8 mouse cellular contexts compared by ENCODE assay signal in genomic region chr2:165881585-165882431, GRCm38 (mm10). TPM values are rescaled to one million over a fixed set of nuclear protein-coding genes. Genes with fewer than 3 reads are reported as not detected.
A peak's percentile ranks its signal among the peaks of the same experiment; 100 is the strongest.
DNase-seq lines count a peak whose midpoint lies in the region; ATAC-seq and TF ChIP-seq lines count a peak whose summit lies in the region.

No protein-coding gene starts in this region.

- peak in 1 of 2 experiments; percentile 34; a peak in 1 of 4 replicates for TF ChIP-seq EP300 in MEL (IDR thresholded peaks at IDR 0.05; ENCODE audit: low read depth in 1 of 2, low read length in 2 of 2)

- no peaks in the 10 kb centered on the region for H3K27me3 ChIP-seq in MEL (ENCODE audit: control insufficient read depth in 1 of 2, insufficient read depth in 2 of 2, low read length in 2 of 2)
- H3K27me3 ChIP-seq in embryonic facial prominence, embryonic 15.5 days, result no peaks in the 10 kb centered on the region
- H3K27me3 ChIP-seq in hindbrain, embryonic 10.5 days (ENCODE audit: insufficient read depth, poor library complexity, severe bottlenecking), result no peaks in the 10 kb centered on the region
- H3K27me3 ChIP-seq in limb, embryonic 14.5 days (ENCODE audit: control insufficient read depth, insufficient read depth, low read length), result no peaks in the 10 kb centered on the region
- H3K27me3 ChIP-seq in neural tube, embryonic 15.5 days (replicated peaks), result no peaks in the 10 kb centered on the region

- TF ChIP-seq RAD21 in MEL (IDR thresholded peaks at IDR 0.05; ENCODE audit: low read depth, low read length), result no peak

- no peak for ATAC-seq in embryonic facial prominence, embryonic 15.5 days (ENCODE audit: insufficient number of reproducible peaks, low FRiP score, low TSS enrichment, low read depth)
- no peak for ATAC-seq in limb, embryonic 14.5 days (ENCODE audit: low FRiP score, low read depth)
- ATAC-seq in neural tube, embryonic 15.5 days (ENCODE audit: low FRiP score), result no peak
- ATAC-seq in megakaryocyte-erythroid progenitor cell, adult 5-6 weeks (replicated peaks; ENCODE audit: low FRiP score, low TSS enrichment, poor library complexity, severe bottlenecking), result no peak

- H3K9me3 ChIP-seq in MEL (replicated peaks; ENCODE audit: insufficient read depth, low read length), result no peaks in the 10 kb centered on the region
- H3K9me3 ChIP-seq in embryonic facial prominence, embryonic 15.5 days (replicated peaks), result no peaks in the 10 kb centered on the region
- no peaks in the 10 kb centered on the region for H3K9me3 ChIP-seq in hindbrain, embryonic 10.5 days
- no peaks in the 10 kb centered on the region for H3K9me3 ChIP-seq in limb, embryonic 14.5 days (ENCODE audit: control insufficient read depth, low read length)
- H3K9me3 ChIP-seq in neural tube, embryonic 15.5 days (replicated peaks), result no peaks in the 10 kb centered on the region

- intact Hi-C loops in left cerebral cortex, postnatal 25 days (cut with DNase I), result no loop called here

- 12% methylated on average over 13 of the region's 13 CpGs for WGBS in embryonic facial prominence, embryonic 15.5 days
- WGBS in hindbrain, embryonic 10.5 days, result 15% methylated on average over 12 of the region's 13 CpGs
- 9% methylated on average over 13 of the region's 13 CpGs for WGBS in limb, embryonic 14.5 days
- 9% methylated on average over 13 of the region's 13 CpGs for WGBS in neural tube, embryonic 15.5 days

- peak overlapping the region; percentile 60 for H3K27ac ChIP-seq in MEL (ENCODE audit: control insufficient read depth, low read depth, low read length)
- H3K27ac ChIP-seq in embryonic facial prominence, embryonic 15.5 days (replicated peaks), result peak overlapping the region; percentile 100
- peak overlapping the region; percentile 98 for H3K27ac ChIP-seq in hindbrain, embryonic 10.5 days
- peak overlapping the region; percentile 99 for H3K27ac ChIP-seq in limb, embryonic 14.5 days (replicated peaks; ENCODE audit: low read depth, low read length)
- H3K27ac ChIP-seq in neural tube, embryonic 15.5 days (replicated peaks), result peak overlapping the region; percentile 99

- H3K79me2 ChIP-seq in MEL (ENCODE audit: control insufficient read depth, insufficient read depth, low read length, poor library complexity), result peaks cover 79% of the 10 kb centered on the region

- H3K4me2 ChIP-seq in embryonic facial prominence, embryonic 15.5 days (replicated peaks), result peak overlapping the region; percentile 53
- peak overlapping the region; percentile 71 for H3K4me2 ChIP-seq in limb, embryonic 14.5 days (replicated peaks; ENCODE audit: low read depth, low read length, severe bottlenecking)
- peak overlapping the region; percentile 73 for H3K4me2 ChIP-seq in neural tube, embryonic 15.5 days

- TF ChIP-seq POLR2A in MEL (IDR thresholded peaks at IDR 0.05; ENCODE audit: control insufficient read depth in 1 of 2, insufficient read depth in 1 of 2, low read depth in 1 of 2, low read length in 2 of 2, poor library complexity in 1 of 2), result no peak
- TF ChIP-seq POLR2A in limb, embryonic 14.5 days (IDR thresholded peaks at IDR 0.05; ENCODE audit: borderline replicate concordance, extremely low read depth, insufficient read depth, insufficient read length), result no peak

- H3K36me3 ChIP-seq in MEL (ENCODE audit: control insufficient read depth in 1 of 2, insufficient read depth in 2 of 2, low read length in 2 of 2), result peaks cover 10 to 43% of the 10 kb centered on the region in 2 experiments
- H3K36me3 ChIP-seq in embryonic facial prominence, embryonic 15.5 days, result no peaks in the 10 kb centered on the region
- H3K36me3 ChIP-seq in hindbrain, embryonic 10.5 days, result 0 out of 2 replicates have a peak, but pooled peaks cover 2% of the 10 kb centered on the region
- H3K36me3 ChIP-seq in limb, embryonic 14.5 days (ENCODE audit: control insufficient read depth, insufficient read depth, low read length), result 0 out of 2 replicates have a peak, but pooled peaks cover 7% of the 10 kb centered on the region
- no peaks in the 10 kb centered on the region for H3K36me3 ChIP-seq in neural tube, embryonic 15.5 days

- DNase-seq in 416B (ENCODE audit: low read depth), result peak; percentile 51
- DNase-seq in MEL (ENCODE audit: low read depth, low spot score), result peak; percentile 61
- DNase-seq in hindbrain, embryonic 10.5 days (ENCODE audit: low spot score), result peak; percentile 56
- peak; percentile 68 for DNase-seq in limb, embryonic 14.5 days (ENCODE audit: low spot score)
- DNase-seq in left cerebral cortex, postnatal 25 days (ENCODE audit: low spot score in 2 of 2), result no peak

- H3K4me1 ChIP-seq in MEL (ENCODE audit: control insufficient read depth in 1 of 2, insufficient read depth in 2 of 2, low read length in 2 of 2), result peaks cover 15 to 38% of the 10 kb centered on the region in 2 experiments
- H3K4me1 ChIP-seq in embryonic facial prominence, embryonic 15.5 days, result peaks cover 97% of the 10 kb centered on the region
- peaks cover 100% of the 10 kb centered on the region for H3K4me1 ChIP-seq in hindbrain, embryonic 10.5 days (replicated peaks)
- peaks cover 95% of the 10 kb centered on the region for H3K4me1 ChIP-seq in limb, embryonic 14.5 days (ENCODE audit: control insufficient read depth, insufficient read depth, low read length)
- peaks cover 97% of the 10 kb centered on the region for H3K4me1 ChIP-seq in neural tube, embryonic 15.5 days

- H3K9ac ChIP-seq in MEL (ENCODE audit: control insufficient read depth, low read depth, low read length, poor library complexity, severe bottlenecking), result peak overlapping the region; percentile 68
- no peak overlapping the region for H3K9ac ChIP-seq in embryonic facial prominence, embryonic 15.5 days
- H3K9ac ChIP-seq in limb, embryonic 14.5 days (ENCODE audit: low read depth, low read length, severe bottlenecking), result peak overlapping the region; percentile 32
- H3K9ac ChIP-seq in neural tube, embryonic 15.5 days (replicated peaks), result peak overlapping the region; percentile 53

- no peak for TF ChIP-seq CTCF in MEL (IDR thresholded peaks at IDR 0.05 in 2 of 3, conservative IDR thresholded peaks at IDR 0.05 in 1 of 3; ENCODE audit: control insufficient read depth in 1 of 3, insufficient read depth in 1 of 3, low read depth in 2 of 3, low read length in 3 of 3, poor library complexity in 1 of 3, severe bottlenecking in 1 of 3)

- H3K4me3 ChIP-seq in MEL (ENCODE audit: control insufficient read depth in 1 of 2, insufficient read depth in 1 of 2, low read depth in 2 of 2, low read length in 2 of 2), result peak overlapping the region in 1 of 2 experiments; percentile 49; a peak in 1 of 4 replicates
- H3K4me3 ChIP-seq in embryonic facial prominence, embryonic 15.5 days (replicated peaks), result peak overlapping the region; percentile 32; the same call in 1 of the 2 replicates
- peak overlapping the region; percentile 51 for H3K4me3 ChIP-seq in hindbrain, embryonic 10.5 days
- peak overlapping the region; percentile 35 for H3K4me3 ChIP-seq in limb, embryonic 14.5 days (replicated peaks; ENCODE audit: low read length)
- peak overlapping the region; percentile 38 for H3K4me3 ChIP-seq in neural tube, embryonic 15.5 days (replicated peaks)

TF ChIP-seq in MEL, 35 proteins besides CTCF, POLR2A, EP300 and RAD21:
- TF ChIP-seq SIN3A (IDR thresholded peaks at IDR 0.05; ENCODE audit: low read length) (0 out of 2 replicates have a peak, but pooled peaks have one; percentile 17), ETS1 (IDR thresholded peaks at IDR 0.05; ENCODE audit: low read depth, low read length) (0 out of 2 replicates have a peak, but pooled peaks have one; percentile 22), BHLHE40 (IDR thresholded peaks at IDR 0.05; ENCODE audit: borderline replicate concordance, low read depth, low read length) (no peak), MXI1 (IDR thresholded peaks at IDR 0.05; ENCODE audit: low read depth, low read length) (0 out of 2 replicates have a peak, but pooled peaks have one; percentile 2), ZNF384 (IDR thresholded peaks at IDR 0.05; ENCODE audit: low read depth, low read length) (peak; percentile 62; the same call in 1 of the 2 replicates)

RNA-seq across cellular contexts. Expression of gene Zmynd8, which starts 17.0 kb away (rescaled TPM):
- 30.3 and 37.3 TPM in 2 replicates for total RNA-seq in MEL (2012; rRNA removed)
- polyA plus RNA-seq in MEL (2012; ENCODE audit: insufficient read depth in 1 of 2, insufficient read length in 2 of 2, low read depth in 1 of 2, low replicate concordance in 2 of 2, missing spikeins in 1 of 2), result 10 to 100 TPM; 41.6 to 89.2 TPM
- 50.4 and 50.9 TPM in 2 replicates for polyA plus RNA-seq in embryonic facial prominence, embryonic 15.5 days (2015; fragmentation: Nextera tagmentation; extraction: Ambion mirVana)
- polyA plus RNA-seq in hindbrain, embryonic 10.5 days (2016; fragmentation: Nextera tagmentation; extraction: Ambion mirVana), result 60.0 and 65.2 TPM in 2 replicates
- polyA plus RNA-seq in limb, embryonic 14.5 days (2012; rRNA removed), result 47.6 and 49.5 TPM in 2 replicates
- 30.2 and 39.8 TPM in 2 replicates for polyA plus RNA-seq in limb, embryonic 14.5 days (2014; fragmentation: Nextera tagmentation; extraction: Ambion mirVana)
- polyA plus RNA-seq in neural tube, embryonic 15.5 days (2015; fragmentation: Nextera tagmentation; extraction: Ambion mirVana), result 79.3 and 79.5 TPM in 2 replicates
- total RNA-seq in megakaryocyte-erythroid progenitor cell, adult 5-6 weeks (2014; fragmentation: Nextera tagmentation), result 70.9 and 80.1 TPM in 2 replicates
- total RNA-seq in megakaryocyte-erythroid progenitor cell, adult 5-6 weeks (2017), result 27.2 and 42.9 TPM in 2 replicates
- total RNA-seq in left cerebral cortex, postnatal 25 days (2021), result 100 to 1,000 TPM; 160 to 162 TPM

Comparison
In these comparisons a context has a peak if more than half of its experiments do, and no peak if none do; other contexts are left out.
1. DNase-seq: peak in 416B (single experiment), MEL (single experiment), hindbrain, embryonic 10.5 days (single experiment) and limb, embryonic 14.5 days (single experiment); none in left cerebral cortex, postnatal 25 days (0 of 2).
2. Peak in every context shown above with its lines, with median percentiles within 50 percentile points of each other: H3K27ac ChIP-seq and H3K4me2 ChIP-seq.